8 mouse cellular contexts compared by ENCODE assay signal in genomic region chr17:8388463-8388862, GRCm38 (mm10). TPM values are rescaled to one million over a fixed set of nuclear protein-coding genes. Genes with fewer than 3 reads are reported as not detected.
A peak's percentile ranks its signal among the peaks of the same experiment; 100 is the strongest.
DNase-seq lines count a peak whose midpoint lies in the region; ATAC-seq and TF ChIP-seq lines count a peak whose summit lies in the region.
"Had no signal": no experiment of that assay in that cellular context is flagged by ENCODE, and none has a peak within 500 bp of the region (broad histone marks: within the 10 kb centered on the region; RNA-seq: fewer than 3 reads in every experiment).

No protein-coding gene starts in this region.

- H3K9ac ChIP-seq in lung, embryonic 14.5 days = no peak overlapping the region
- no peak overlapping the region for H3K9ac ChIP-seq in neural tube, embryonic 12.5 days

- no peaks in the 10 kb centered on the region for H3K4me1 ChIP-seq in lung, embryonic 14.5 days (ENCODE audit: insufficient read depth)
- H3K4me1 ChIP-seq in limb, embryonic 10.5 days = peaks cover 48% of the 10 kb centered on the region
- peaks cover 8% of the 10 kb centered on the region for H3K4me1 ChIP-seq in neural tube, embryonic 12.5 days

- H3K4me3 ChIP-seq in lung, embryonic 14.5 days (ENCODE audit: low read depth, low read length) = no peak overlapping the region
- peak overlapping the region; percentile 48 for H3K4me3 ChIP-seq in limb, embryonic 10.5 days
- H3K4me3 ChIP-seq in neural tube, embryonic 12.5 days = no peak overlapping the region

- H3K9me3 ChIP-seq in lung, embryonic 14.5 days (ENCODE audit: low read depth, low read length) = no peaks in the 10 kb centered on the region
- H3K9me3 ChIP-seq in limb, embryonic 10.5 days (replicated peaks) = no peaks in the 10 kb centered on the region
- H3K9me3 ChIP-seq in neural tube, embryonic 12.5 days = no peaks in the 10 kb centered on the region

- TF ChIP-seq CTCF in lung, embryonic 14.5 days (IDR thresholded peaks at IDR 0.05; ENCODE audit: low read depth) = peak; percentile 65

- no peak overlapping the region for H3K4me2 ChIP-seq in lung, embryonic 14.5 days
- H3K4me2 ChIP-seq in neural tube, embryonic 12.5 days (replicated peaks) = peak overlapping the region; percentile 48

- no peak overlapping the region for H3K27ac ChIP-seq in lung, embryonic 14.5 days (ENCODE audit: low read depth)
- peak overlapping the region; percentile 83 for H3K27ac ChIP-seq in limb, embryonic 10.5 days
- H3K27ac ChIP-seq in neural tube, embryonic 12.5 days = no peak overlapping the region

- H3K27me3 ChIP-seq in lung, embryonic 14.5 days (ENCODE audit: insufficient read depth, low read length) = peaks cover 46% of the 10 kb centered on the region
- peaks cover 60% of the 10 kb centered on the region for H3K27me3 ChIP-seq in limb, embryonic 10.5 days (ENCODE audit: low read depth, poor library complexity, severe bottlenecking)
- H3K27me3 ChIP-seq in neural tube, embryonic 12.5 days (replicated peaks) = peaks cover 47% of the 10 kb centered on the region

- 2% methylated on average over 13 of the region's 13 CpGs for WGBS in lung, embryonic 14.5 days
- under 1% methylated on average over 13 of the region's 13 CpGs for WGBS in limb, embryonic 10.5 days
- 2% methylated on average over 13 of the region's 13 CpGs for WGBS in neural tube, embryonic 12.5 days

- no peak for ATAC-seq in lung, embryonic 14.5 days (ENCODE audit: insufficient read depth)
- peak; percentile 50; the same call in 1 of the 2 replicates for ATAC-seq in granulocyte monocyte progenitor cell, adult 5-6 weeks (replicated peaks; ENCODE audit: poor library complexity, severe bottlenecking)
- no peak for ATAC-seq in neural tube, embryonic 12.5 days (ENCODE audit: low FRiP score, low read depth)
- ATAC-seq in erythroid progenitor cell, adult 5-6 weeks (replicated peaks; ENCODE audit: low FRiP score, poor library complexity, severe bottlenecking) = no peak

- peak; percentile 64 for DNase-seq in lung, embryonic 14.5 days
- no peak for DNase-seq in lung, adult 18-20 months
- DNase-seq in cerebellum, postnatal 36 days = peak; percentile 48 to 51
- peak; percentile 75 for DNase-seq in limb, embryonic 10.5 days (ENCODE audit: low spot score)

- no peaks in the 10 kb centered on the region for H3K36me3 ChIP-seq in lung, embryonic 14.5 days (ENCODE audit: insufficient read depth)
- H3K36me3 ChIP-seq in limb, embryonic 10.5 days = no peaks in the 10 kb centered on the region
- H3K36me3 ChIP-seq in neural tube, embryonic 12.5 days = no peaks in the 10 kb centered on the region

RNA-seq across cellular contexts. Expression of gene T2, which starts 32.7 kb away (rescaled TPM):
- polyA plus RNA-seq in lung, embryonic 14.5 days (2014; fragmentation: Nextera tagmentation; extraction: Ambion mirVana) = 0.20 and 0.35 TPM in 2 replicates
- total RNA-seq in granulocyte monocyte progenitor cell, adult 5-6 weeks (2014; fragmentation: Nextera tagmentation) = not detected in 2 replicates
- not detected in 2 replicates for total RNA-seq in granulocyte monocyte progenitor cell, adult 5-6 weeks (2017)
- polyA plus RNA-seq in limb, embryonic 10.5 days (2016; fragmentation: Nextera tagmentation; extraction: Ambion mirVana) = 0.75 and 1.1 TPM in 2 replicates
- 0.41 and 0.44 TPM in 2 replicates for polyA plus RNA-seq in neural tube, embryonic 12.5 days (2016; fragmentation: Nextera tagmentation; extraction: Ambion mirVana)
- not detected in 2 replicates for total RNA-seq in erythroid progenitor cell, adult 5-6 weeks (2015; ENCODE audit: low replicate concordance)
- not detected in 2 replicates for total RNA-seq in erythroid progenitor cell, adult 5-6 weeks (2017; ENCODE audit: low replicate concordance)
- polyA plus RNA-seq: liver, embryonic 16.5 days had no signal

RNA-seq across cellular contexts. Expression of gene T, which starts 45.8 kb away (rescaled TPM):
- polyA plus RNA-seq in lung, embryonic 14.5 days (2014; fragmentation: Nextera tagmentation; extraction: Ambion mirVana) = 0.34 and 0.45 TPM in 2 replicates
- not detected in 2 replicates for total RNA-seq in granulocyte monocyte progenitor cell, adult 5-6 weeks (2014; fragmentation: Nextera tagmentation)
- total RNA-seq in granulocyte monocyte progenitor cell, adult 5-6 weeks (2017) = not detected in 2 replicates
- 0.93 and 1.2 TPM in 2 replicates for polyA plus RNA-seq in limb, embryonic 10.5 days (2016; fragmentation: Nextera tagmentation; extraction: Ambion mirVana)
- polyA plus RNA-seq in neural tube, embryonic 12.5 days (2016; fragmentation: Nextera tagmentation; extraction: Ambion mirVana) = 1.3 and 2.0 TPM in 2 replicates
- not detected in 2 replicates for total RNA-seq in erythroid progenitor cell, adult 5-6 weeks (2015; ENCODE audit: low replicate concordance)
- not detected in 2 replicates for total RNA-seq in erythroid progenitor cell, adult 5-6 weeks (2017; ENCODE audit: low replicate concordance)
- polyA plus RNA-seq: liver, embryonic 16.5 days had no signal

RNA-seq across cellular contexts. Expression of gene Prr18, which starts 51.2 kb away (rescaled TPM):
- polyA plus RNA-seq in lung, embryonic 14.5 days (2014; fragmentation: Nextera tagmentation; extraction: Ambion mirVana) = 2.1 and 2.3 TPM in 2 replicates
- total RNA-seq in granulocyte monocyte progenitor cell, adult 5-6 weeks (2014; fragmentation: Nextera tagmentation) = not detected in 2 replicates
- not detected in 2 replicates for total RNA-seq in granulocyte monocyte progenitor cell, adult 5-6 weeks (2017)
- polyA plus RNA-seq in limb, embryonic 10.5 days (2016; fragmentation: Nextera tagmentation; extraction: Ambion mirVana) = 0.29 and 0.31 TPM in 2 replicates
- polyA plus RNA-seq in neural tube, embryonic 12.5 days (2016; fragmentation: Nextera tagmentation; extraction: Ambion mirVana) = 4.0 and 5.2 TPM in 2 replicates
- total RNA-seq in erythroid progenitor cell, adult 5-6 weeks (2015; ENCODE audit: low replicate concordance) = not detected in 2 replicates
- 0.53 TPM in 1 of 2 replicates, not detected in the other for total RNA-seq in erythroid progenitor cell, adult 5-6 weeks (2017; ENCODE audit: low replicate concordance)

Comparison
In these comparisons a context has a peak if more than half of its experiments do, and no peak if none do; other contexts are left out.
1. DNase-seq: peak in lung, embryonic 14.5 days (single experiment), cerebellum, postnatal 36 days (2 of 2) and limb, embryonic 10.5 days (single experiment); none in lung, adult 18-20 months (0 of 2).